Mouse (Mus musculus): Measurements from ENCODE around the gene Rbm47. TPM values are rescaled to one million over a fixed set of nuclear protein-coding genes. Genes with fewer than 3 reads are reported as not detected.

Gene Rbm47
- total and polyA plus RNA-seq, 2 experiments, result 47.4 to 63.5 TPM

DNA sequence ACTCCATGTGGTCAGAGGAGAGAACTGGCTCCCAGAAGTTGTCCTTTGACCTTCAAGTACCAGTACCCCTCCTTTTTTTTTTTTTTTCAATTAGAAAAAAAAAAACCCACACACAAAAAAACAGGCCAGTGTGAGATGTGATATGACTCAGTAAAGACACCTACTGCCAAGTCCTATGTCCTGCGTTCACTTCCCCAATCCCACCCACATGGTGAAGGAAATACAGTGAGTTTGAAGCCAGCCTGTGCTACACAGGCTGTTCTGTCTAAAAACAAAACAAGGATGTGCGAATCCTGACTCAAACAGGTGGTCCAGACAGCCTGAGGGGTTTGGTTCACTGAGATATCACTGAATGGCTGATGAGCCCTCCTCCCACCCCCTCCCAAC, 3.8 kb downstream of the Rbm47 start:
- no peak for DNase-seq (ENCODE audit: extremely low read depth, low read depth, low spot score)
- Histone ChIP-seq H3K79me2 (ENCODE audit: control insufficient read depth, insufficient read depth, low read length) (no peaks in the 10 kb centered on the region), H3K4me1 (ENCODE audit: control insufficient read depth, insufficient read depth, low read length) (peaks cover 11% of the 10 kb centered on the region), H3K27me3 (ENCODE audit: control insufficient read depth, insufficient read depth, low read length) (no peaks in the 10 kb centered on the region), H3K36me3 (ENCODE audit: control insufficient read depth, insufficient read depth, low read length) (no peaks in the 10 kb centered on the region), H3K27ac (replicated peaks; ENCODE audit: insufficient read depth, low read depth, low read length) (no peak overlapping the region), H3K4me3 (ENCODE audit: insufficient read depth, low read depth, low read length) (no peak overlapping the region), H3K9ac (ENCODE audit: low read depth, low read length) (no peak overlapping the region)
- TF ChIP-seq POLR2A (IDR thresholded peaks at IDR 0.05; ENCODE audit: extremely low read depth, insufficient read depth, low read length), result no peak
- no peak for TF ChIP-seq CTCF (IDR thresholded peaks at IDR 0.05; ENCODE audit: low read depth, low read length)
- WGBS, result 82% methylated on average over 2 of the region's 2 CpGs

DNA sequence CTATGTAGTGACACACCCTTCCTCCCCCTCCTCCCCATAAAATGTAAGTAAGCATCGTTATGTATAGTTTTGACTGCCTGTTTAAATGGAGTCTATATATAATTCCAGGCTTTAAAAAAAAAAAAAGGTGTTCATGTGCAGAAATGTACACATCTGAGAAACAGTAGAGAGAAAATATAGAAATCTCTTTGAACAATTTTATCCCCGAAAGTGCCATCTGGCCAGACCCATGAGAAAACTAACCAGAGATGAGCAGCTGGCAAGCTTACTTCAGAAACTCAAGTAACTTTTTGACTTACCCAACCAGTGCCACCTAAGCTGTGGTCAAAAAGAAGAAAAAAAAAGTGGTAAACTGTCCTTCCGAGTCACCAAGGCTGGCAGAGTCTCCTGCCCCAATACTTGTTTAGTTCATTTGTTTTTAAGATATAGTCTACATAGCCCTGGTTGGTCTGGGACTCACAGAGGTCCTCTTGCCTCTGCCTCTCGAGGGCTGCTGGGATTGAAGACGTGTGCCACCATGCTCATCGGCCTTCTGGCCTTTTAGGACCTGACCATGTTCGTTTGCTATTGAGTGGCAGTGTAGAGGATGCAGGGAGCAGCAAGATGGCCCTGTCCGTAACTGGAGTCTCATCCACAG, 4.3 kb downstream of the Rbm47 start:
- H3K36me3 ChIP-seq (ENCODE audit: control insufficient read depth, insufficient read depth, low read length), result no peaks in the 10 kb centered on the region
- no peak overlapping the region for H3K4me3 ChIP-seq (ENCODE audit: insufficient read depth, low read depth, low read length)
- H3K4me1 ChIP-seq (ENCODE audit: control insufficient read depth, insufficient read depth, low read length), result peaks cover 11% of the 10 kb centered on the region
- no peak overlapping the region for H3K9ac ChIP-seq (ENCODE audit: low read depth, low read length)
- 95% methylated on average over 8 of the region's 8 CpGs for WGBS
- no peak for DNase-seq (ENCODE audit: extremely low read depth, low read depth, low spot score)
- H3K27ac ChIP-seq (replicated peaks; ENCODE audit: insufficient read depth, low read depth, low read length), result no peak overlapping the region
- no peaks in the 10 kb centered on the region for H3K79me2 ChIP-seq (ENCODE audit: control insufficient read depth, insufficient read depth, low read length)
- no peaks in the 10 kb centered on the region for H3K27me3 ChIP-seq (ENCODE audit: control insufficient read depth, insufficient read depth, low read length)
- TF ChIP-seq CTCF (IDR thresholded peaks at IDR 0.05; ENCODE audit: low read depth, low read length), result no peak
- no peak for TF ChIP-seq POLR2A (IDR thresholded peaks at IDR 0.05; ENCODE audit: extremely low read depth, insufficient read depth, low read length)

DNA sequence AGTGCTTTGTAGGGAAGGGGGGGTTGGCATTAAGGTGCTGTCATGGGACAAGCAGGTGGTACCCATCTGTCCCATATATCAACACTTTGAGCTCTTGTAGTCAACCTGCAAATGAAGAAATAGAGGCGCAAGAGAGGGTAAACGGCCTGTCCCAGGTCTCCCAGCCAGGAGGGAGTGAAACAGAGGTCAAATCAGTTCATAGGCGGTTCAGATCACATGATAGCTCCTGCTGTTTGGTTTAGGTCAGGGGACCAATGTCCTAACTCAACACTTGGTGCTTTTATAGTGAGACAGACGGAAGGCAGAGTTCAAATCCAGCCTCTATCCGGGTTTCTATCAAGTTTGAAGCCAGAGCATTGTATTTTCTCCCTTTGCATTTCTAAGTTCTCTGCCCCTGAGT, 6.0 kb downstream of the Rbm47 start:
- 24% methylated on average over 5 of the region's 5 CpGs for WGBS
- H3K36me3 ChIP-seq (ENCODE audit: control insufficient read depth, insufficient read depth, low read length), result no peaks in the 10 kb centered on the region

DNA sequence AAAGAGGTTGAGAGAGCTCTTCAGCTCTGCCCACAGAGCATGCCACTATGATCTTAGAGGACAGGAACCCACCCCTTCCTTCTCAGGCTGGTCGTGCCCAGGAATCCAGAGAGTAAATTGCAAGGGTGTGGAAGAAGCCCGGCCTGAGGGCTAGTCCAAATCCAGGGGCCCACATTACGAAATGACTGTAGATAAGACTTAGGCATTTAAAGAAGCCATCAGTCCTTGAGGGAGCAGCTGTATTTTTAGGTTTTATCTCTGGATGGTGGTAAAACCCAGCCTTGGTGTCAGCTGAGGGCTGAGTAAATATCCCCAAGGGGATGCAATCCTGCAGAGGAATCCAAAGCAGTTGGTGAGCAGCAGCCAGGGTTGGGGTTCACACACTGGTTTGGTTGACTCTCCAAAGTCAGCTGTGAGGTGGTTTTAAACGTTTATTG, 6.7 kb downstream of the Rbm47 start:
- peaks cover 10% of the 10 kb centered on the region for H3K4me1 ChIP-seq (ENCODE audit: control insufficient read depth, insufficient read depth, low read length)
- TF ChIP-seq CTCF (IDR thresholded peaks at IDR 0.05; ENCODE audit: low read depth, low read length), result no peak
- no peak for TF ChIP-seq POLR2A (IDR thresholded peaks at IDR 0.05; ENCODE audit: extremely low read depth, insufficient read depth, low read length)
- H3K79me2 ChIP-seq (ENCODE audit: control insufficient read depth, insufficient read depth, low read length), result no peaks in the 10 kb centered on the region
- no peak overlapping the region for H3K27ac ChIP-seq (replicated peaks; ENCODE audit: insufficient read depth, low read depth, low read length)
- H3K36me3 ChIP-seq (ENCODE audit: control insufficient read depth, insufficient read depth, low read length), result no peaks in the 10 kb centered on the region
- no peaks in the 10 kb centered on the region for H3K27me3 ChIP-seq (ENCODE audit: control insufficient read depth, insufficient read depth, low read length)
- H3K9ac ChIP-seq (ENCODE audit: low read depth, low read length), result no peak overlapping the region
- 39% methylated on average over 4 of the region's 4 CpGs for WGBS
- no peak for DNase-seq (ENCODE audit: extremely low read depth, low read depth, low spot score)
- H3K4me3 ChIP-seq (ENCODE audit: insufficient read depth, low read depth, low read length), result no peak overlapping the region

More for the DNA sequence above, 6.0 kb downstream of the Rbm47 start:
- H3K27me3 ChIP-seq (ENCODE audit: control insufficient read depth, insufficient read depth, low read length), result no peaks in the 10 kb centered on the region
- no peaks in the 10 kb centered on the region for H3K79me2 ChIP-seq (ENCODE audit: control insufficient read depth, insufficient read depth, low read length)
- H3K9ac ChIP-seq (ENCODE audit: low read depth, low read length), result no peak overlapping the region
- TF ChIP-seq CTCF (IDR thresholded peaks at IDR 0.05; ENCODE audit: low read depth, low read length), result no peak
- no peak for TF ChIP-seq POLR2A (IDR thresholded peaks at IDR 0.05; ENCODE audit: extremely low read depth, insufficient read depth, low read length)
- peak; percentile 90 for DNase-seq (ENCODE audit: extremely low read depth, low read depth, low spot score)
- H3K4me1 ChIP-seq (ENCODE audit: control insufficient read depth, insufficient read depth, low read length), result peaks cover 11% of the 10 kb centered on the region
- no peak overlapping the region for H3K4me3 ChIP-seq (ENCODE audit: insufficient read depth, low read depth, low read length)
- no peak overlapping the region for H3K27ac ChIP-seq (replicated peaks; ENCODE audit: insufficient read depth, low read depth, low read length)

DNA sequence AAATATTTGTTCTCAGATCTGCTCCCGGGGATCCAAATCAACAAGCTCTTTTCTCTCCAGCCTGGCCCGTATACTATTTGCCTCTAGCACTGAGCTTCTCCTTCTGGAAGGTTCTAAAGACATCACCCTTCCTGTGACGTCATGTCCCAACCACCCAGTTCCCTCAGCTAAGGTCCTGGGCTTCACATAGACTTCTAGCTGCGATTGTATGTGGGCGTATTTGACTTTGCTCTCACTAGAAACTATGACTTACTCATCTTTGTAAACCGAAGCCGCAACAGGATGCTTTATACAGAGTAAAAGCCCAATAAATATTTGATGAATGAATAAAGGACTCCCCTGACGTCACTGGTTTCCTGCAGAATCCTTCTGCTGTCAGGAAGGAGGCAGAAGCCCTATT, 7.2 kb downstream of the Rbm47 start:
- peaks cover 10% of the 10 kb centered on the region for H3K4me1 ChIP-seq (ENCODE audit: control insufficient read depth, insufficient read depth, low read length)
- H3K27ac ChIP-seq (replicated peaks; ENCODE audit: insufficient read depth, low read depth, low read length), result no peak overlapping the region
- 32% methylated on average over 8 of the region's 8 CpGs for WGBS
- H3K27me3 ChIP-seq (ENCODE audit: control insufficient read depth, insufficient read depth, low read length), result no peaks in the 10 kb centered on the region
- no peak overlapping the region for H3K4me3 ChIP-seq (ENCODE audit: insufficient read depth, low read depth, low read length)
- H3K79me2 ChIP-seq (ENCODE audit: control insufficient read depth, insufficient read depth, low read length), result no peaks in the 10 kb centered on the region
- DNase-seq (ENCODE audit: extremely low read depth, low read depth, low spot score), result no peak
- H3K36me3 ChIP-seq (ENCODE audit: control insufficient read depth, insufficient read depth, low read length), result no peaks in the 10 kb centered on the region
- TF ChIP-seq CTCF (IDR thresholded peaks at IDR 0.05; ENCODE audit: low read depth, low read length) (no peak), POLR2A (IDR thresholded peaks at IDR 0.05; ENCODE audit: extremely low read depth, insufficient read depth, low read length) (no peak)
- no peak overlapping the region for H3K9ac ChIP-seq (ENCODE audit: low read depth, low read length)

DNA sequence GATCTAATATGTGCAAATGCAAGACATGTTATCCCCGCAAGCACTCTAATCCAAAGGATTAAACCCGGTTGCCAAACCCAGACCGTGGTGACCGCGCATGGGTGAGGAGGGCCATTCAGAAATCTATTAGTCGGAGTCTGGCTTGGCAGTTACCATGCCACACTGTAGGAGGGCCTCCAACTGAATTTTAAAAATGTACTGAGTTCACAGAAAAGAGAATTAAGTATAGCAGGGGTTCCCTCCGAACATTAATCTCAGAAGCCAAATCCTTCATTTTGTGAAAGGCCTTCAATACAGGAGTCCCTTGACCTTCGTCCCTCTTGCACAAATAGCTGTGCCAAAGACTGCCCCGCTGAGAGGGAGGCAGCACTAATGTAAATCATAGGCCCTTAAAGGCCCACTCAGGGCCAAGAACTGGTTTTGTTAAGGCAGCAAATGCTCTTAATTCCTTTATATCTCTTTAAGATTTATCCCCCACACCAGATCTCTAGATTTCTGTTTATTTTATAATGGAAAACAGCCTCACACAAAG, 16.4 kb downstream of the Rbm47 start:
- peak overlapping the region; percentile 84 for H3K27ac ChIP-seq (replicated peaks; ENCODE audit: insufficient read depth, low read depth, low read length)
- no peaks in the 10 kb centered on the region; the same call in 1 of the 2 replicates for H3K79me2 ChIP-seq (ENCODE audit: control insufficient read depth, insufficient read depth, low read length)
- DNase-seq (ENCODE audit: extremely low read depth, low read depth, low spot score), result peak; percentile 83
- H3K9ac ChIP-seq (ENCODE audit: low read depth, low read length), result 0 out of 2 replicates have a peak overlapping the region, but pooled peaks have one; percentile 31
- 29% methylated on average over 9 of the region's 9 CpGs for WGBS
- TF ChIP-seq POLR2A (IDR thresholded peaks at IDR 0.05; ENCODE audit: extremely low read depth, insufficient read depth, low read length) (no peak), CTCF (IDR thresholded peaks at IDR 0.05; ENCODE audit: low read depth, low read length) (no peak)
- H3K36me3 ChIP-seq (ENCODE audit: control insufficient read depth, insufficient read depth, low read length), result no peaks in the 10 kb centered on the region
- no peak overlapping the region for H3K4me3 ChIP-seq (ENCODE audit: insufficient read depth, low read depth, low read length)
- no peaks in the 10 kb centered on the region for H3K27me3 ChIP-seq (ENCODE audit: control insufficient read depth, insufficient read depth, low read length)
- H3K4me1 ChIP-seq (ENCODE audit: control insufficient read depth, insufficient read depth, low read length), result peaks cover 11% of the 10 kb centered on the region
